Mouse (Mus musculus) ES-Bruce4 (cell line): ENCODE data around the gene Nxpe3.

Source experiments
- CTCF ChIP-seq: IDR thresholded peaks from one replicate; pipeline ENCODE4 v1.8.1; 2011; ENCODE audit warnings: low read depth, low read length
- EP300 ChIP-seq: IDR thresholded peaks from 2 replicates; pipeline ENCODE4 v1.6.1; 2011; ENCODE audit warnings: low read depth, low read length; ENCODE audit not compliant: insufficient read depth

DNA sequence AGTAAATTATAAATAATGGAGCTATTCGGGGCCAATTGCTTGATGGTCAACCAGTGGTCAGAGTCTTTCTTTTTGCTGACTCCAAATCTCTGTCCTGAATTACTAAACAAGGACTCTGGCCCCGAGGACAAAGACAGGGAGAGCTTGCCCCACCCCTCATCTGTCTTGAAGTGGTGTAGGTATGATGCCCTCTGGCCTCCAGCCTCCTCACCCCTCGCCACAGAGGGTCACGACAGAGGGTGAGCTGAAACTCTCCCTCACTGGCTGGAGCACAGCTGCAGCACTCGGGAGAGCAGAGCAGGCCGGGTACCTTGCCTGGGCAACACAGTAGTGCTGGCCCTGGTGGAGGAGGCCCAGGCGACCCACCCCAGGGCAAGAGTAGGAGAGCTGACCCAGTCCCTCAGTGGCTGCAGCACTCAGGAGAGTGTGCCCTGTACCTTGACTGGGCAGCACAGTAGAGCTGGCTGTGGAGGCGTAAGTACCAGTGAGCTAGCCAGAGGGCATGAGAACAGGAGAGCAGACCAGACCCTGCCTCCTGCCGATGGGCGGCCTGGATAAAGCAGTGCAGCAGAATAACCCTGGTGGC is 15.2 kb upstream of the Nxpe3 start:
- TF ChIP-seq EP300 (no peak), CTCF (no peak)
